Mouse (Mus musculus) testis, adult 2 months (tissue): ENCODE measurements around the gene Ero1lb.

Source experiments
- CTCF ChIP-seq: fragments of 200-500 bp; IDR thresholded peaks from 2 replicates; pipeline ENCODE4 v1.5.1; 2012; ENCODE audit warnings: low read depth, mild to moderate bottlenecking, inconsistent platforms, low read length, moderate library complexity; ENCODE audit not compliant: control insufficient read depth, insufficient read depth, insufficient replicate concordance
- POLR2A ChIP-seq: fragments of 200-500 bp; IDR thresholded peaks from 2 replicates; pipeline ENCODE4 v1.6.1; 2012; ENCODE audit warnings: low read depth, mild to moderate bottlenecking, inconsistent platforms, low read length, moderate library complexity; ENCODE audit not compliant: control insufficient read depth

- no peak for TF ChIP-seq CTCF
- no peak for TF ChIP-seq POLR2A
Measured at GRCm38 (mm10) chr13:12554211-12554610, 11.5 kb upstream of the Ero1lb start.
